Mouse (Mus musculus): ENCODE data around the gene Srr. TPM values are rescaled to one million over a fixed set of nuclear protein-coding genes. Genes with fewer than 3 reads are reported as not detected.

Gene Srr
- polyA plus RNA-seq, 2 experiments = 1.9 to 4.6 TPM

- H3K4me3 ChIP-seq (ENCODE audit: insufficient read depth in 1 of 2, low read depth in 2 of 2, low read length in 2 of 2) = no peak overlapping the region
- no peaks in the 10 kb centered on the region for H3K27me3 ChIP-seq (ENCODE audit: control insufficient read depth, insufficient read depth, low read length)
- peaks cover 0 to 10% of the 10 kb centered on the region in 2 experiments; a peak in 2 of 4 replicates for H3K4me1 ChIP-seq (replicated peaks; ENCODE audit: control insufficient read depth in 2 of 2, insufficient read depth in 2 of 2, low read length in 1 of 2)
- H3K4me2 ChIP-seq (ENCODE audit: low read depth) = no peak overlapping the region
- DNase-seq (ENCODE audit: low read depth in 3 of 3, low spot score in 3 of 3) (no peak), ATAC-seq (ENCODE audit: insufficient read depth) (no peak)
- H3K9ac ChIP-seq (replicated peaks) = no peak overlapping the region
- no peak overlapping the region for H3K27ac ChIP-seq
- H3K36me3 ChIP-seq (replicated peaks; ENCODE audit: control insufficient read depth, insufficient read depth, low read depth) = no peaks in the 10 kb centered on the region
- H3K9me3 ChIP-seq (ENCODE audit: control insufficient read depth, low read length) = no peaks in the 10 kb centered on the region
- TF ChIP-seq CTCF (IDR thresholded peaks at IDR 0.05; ENCODE audit: low read depth) (no peak), EP300 (IDR thresholded peaks at IDR 0.05; ENCODE audit: low read depth) (no peak)
Observed at GRCm38 (mm10) chr11:74956006-74956405, 30.3 kb upstream of the Srr start.

DNA sequence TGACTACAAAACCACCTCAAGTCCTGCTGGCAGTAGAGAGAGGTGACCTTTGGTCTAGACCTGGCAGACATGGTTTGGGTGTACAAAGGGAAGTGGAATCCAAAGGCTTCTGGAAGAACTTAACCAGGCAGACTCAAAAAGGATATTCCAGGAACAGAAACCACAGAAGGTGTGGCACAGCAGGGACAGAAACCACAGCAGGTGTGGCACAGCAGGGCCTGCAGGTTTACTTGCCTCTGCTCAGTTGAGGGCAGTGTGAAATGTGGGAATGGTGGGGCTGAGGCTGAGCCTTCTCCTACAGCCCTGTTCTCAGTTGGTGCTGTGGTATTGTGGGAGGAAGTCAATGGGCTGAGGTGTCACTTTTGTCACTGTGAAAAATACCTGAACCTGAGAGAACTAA is 29.2 kb upstream of the Srr start:
- Histone ChIP-seq H3K4me3 (ENCODE audit: insufficient read depth in 1 of 2, low read depth in 2 of 2, low read length in 2 of 2) (no peak overlapping the region), H3K4me1 (replicated peaks; ENCODE audit: control insufficient read depth in 2 of 2, insufficient read depth in 2 of 2, low read length in 1 of 2) (peaks cover 0 to 9% of the 10 kb centered on the region in 2 experiments; a peak in 2 of 4 replicates), H3K9ac (replicated peaks) (no peak overlapping the region), H3K9me3 (ENCODE audit: control insufficient read depth, low read length) (no peaks in the 10 kb centered on the region), H3K4me2 (ENCODE audit: low read depth) (no peak overlapping the region), H3K36me3 (replicated peaks; ENCODE audit: control insufficient read depth, insufficient read depth, low read depth) (no peaks in the 10 kb centered on the region; the same call in 1 of the 2 replicates), H3K27me3 (ENCODE audit: control insufficient read depth, insufficient read depth, low read length) (no peaks in the 10 kb centered on the region), H3K27ac (no peak overlapping the region)
- no peak for TF ChIP-seq EP300 (IDR thresholded peaks at IDR 0.05; ENCODE audit: low read depth)
- ATAC-seq (ENCODE audit: insufficient read depth) = no peak
- no peak for DNase-seq (ENCODE audit: low read depth in 3 of 3, low spot score in 3 of 3)

DNA sequence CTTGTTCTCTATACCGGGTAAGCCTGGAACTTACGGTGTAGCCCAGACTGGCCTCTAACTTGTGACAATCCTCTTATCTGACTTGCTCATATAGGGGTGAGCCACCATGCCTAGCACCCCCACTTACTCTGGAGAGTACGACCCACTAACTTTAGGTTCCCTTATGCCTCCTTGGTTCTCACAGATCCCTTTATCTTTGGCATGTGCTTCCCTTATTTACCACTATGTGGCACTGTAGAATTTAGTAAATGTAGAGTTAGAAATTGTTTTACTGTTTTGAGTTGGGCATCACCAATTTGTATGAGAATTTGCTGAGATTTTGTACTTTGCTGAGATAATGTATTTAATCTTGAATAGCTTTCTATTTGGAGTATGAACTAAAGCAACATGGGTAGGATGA is 20.6 kb upstream of the Srr start:
- Histone ChIP-seq H3K4me2 (ENCODE audit: low read depth) (no peak overlapping the region), H3K36me3 (replicated peaks; ENCODE audit: control insufficient read depth, insufficient read depth, low read depth) (peaks cover 11% of the 10 kb centered on the region), H3K27ac (no peak overlapping the region), H3K9me3 (ENCODE audit: control insufficient read depth, low read length) (no peaks in the 10 kb centered on the region), H3K4me3 (ENCODE audit: insufficient read depth in 1 of 2, low read depth in 2 of 2, low read length in 2 of 2) (no peak overlapping the region), H3K4me1 (replicated peaks; ENCODE audit: control insufficient read depth in 2 of 2, insufficient read depth in 2 of 2, low read length in 1 of 2) (no peaks in the 10 kb centered on the region), H3K9ac (replicated peaks) (no peak overlapping the region), H3K27me3 (ENCODE audit: control insufficient read depth, insufficient read depth, low read length) (no peaks in the 10 kb centered on the region)
- TF ChIP-seq EP300 (IDR thresholded peaks at IDR 0.05; ENCODE audit: low read depth) (no peak), CTCF (IDR thresholded peaks at IDR 0.05; ENCODE audit: low read depth) (peak; percentile 54)
- ATAC-seq (ENCODE audit: insufficient read depth) = no peak
- WGBS (ENCODE audit: insufficient replicate concordance) = 72% methylated on average over 3 of the region's 3 CpGs
- peak in 1 of 3 experiments; percentile 35 for DNase-seq (ENCODE audit: low read depth in 3 of 3, low spot score in 3 of 3)

DNA sequence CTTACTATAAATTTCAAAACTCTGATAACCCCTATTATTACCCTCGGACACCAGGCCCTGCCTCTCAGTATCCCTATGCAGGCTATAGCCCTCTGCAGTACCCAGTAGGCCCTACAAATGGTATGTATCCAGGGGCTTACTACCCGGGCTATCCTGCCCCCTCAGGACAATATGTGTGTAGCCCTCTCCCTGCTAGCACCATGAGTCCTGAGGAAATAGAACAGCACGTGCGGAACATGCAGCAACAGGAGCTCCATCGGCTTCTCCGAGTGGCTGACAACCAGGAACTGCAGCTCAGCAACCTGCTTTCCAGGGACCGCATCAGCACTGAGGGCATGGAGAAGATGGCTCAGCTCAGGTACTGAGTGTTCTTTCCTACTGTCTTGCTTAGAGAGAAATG is 4.6 kb upstream of the Srr start:
- 84% methylated on average over 7 of the region's 7 CpGs for WGBS (ENCODE audit: insufficient replicate concordance)

DNA sequence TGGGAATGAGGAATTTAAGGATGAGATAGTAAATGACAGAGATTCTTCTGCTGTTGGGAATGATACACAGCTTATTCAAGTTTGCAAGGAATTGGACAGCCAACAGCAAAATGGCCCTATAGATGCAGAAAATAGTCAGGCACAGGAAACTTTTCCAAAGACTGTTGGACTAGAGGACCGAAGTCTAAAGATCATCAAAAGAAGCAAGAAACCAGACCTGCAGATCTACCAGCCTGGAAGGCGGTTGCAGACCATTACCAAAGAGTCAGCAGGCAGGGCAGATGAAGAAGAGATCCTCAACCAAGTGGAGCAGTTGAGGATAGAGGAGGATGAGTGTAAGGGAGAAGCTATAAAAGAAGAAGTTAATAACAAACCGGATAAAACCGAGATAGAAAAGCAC is 3.4 kb upstream of the Srr start:
- TF ChIP-seq EP300 (IDR thresholded peaks at IDR 0.05; ENCODE audit: low read depth) = no peak
- no peak for TF ChIP-seq CTCF (IDR thresholded peaks at IDR 0.05; ENCODE audit: low read depth)
- H3K9ac ChIP-seq (replicated peaks) = no peak overlapping the region
- WGBS (ENCODE audit: insufficient replicate concordance) = 78% methylated on average over 4 of the region's 4 CpGs
- H3K4me1 ChIP-seq (replicated peaks; ENCODE audit: control insufficient read depth in 2 of 2, insufficient read depth in 2 of 2, low read length in 1 of 2) = peaks cover 5 to 14% of the 10 kb centered on the region in 2 experiments
- no peak overlapping the region for H3K4me2 ChIP-seq (ENCODE audit: low read depth)
- H3K9me3 ChIP-seq (ENCODE audit: control insufficient read depth, low read length) = no peaks in the 10 kb centered on the region
- peaks cover 4% of the 10 kb centered on the region for H3K36me3 ChIP-seq (replicated peaks; ENCODE audit: control insufficient read depth, insufficient read depth, low read depth)
- no peaks in the 10 kb centered on the region for H3K27me3 ChIP-seq (ENCODE audit: control insufficient read depth, insufficient read depth, low read length)
- H3K27ac ChIP-seq = no peak overlapping the region
- DNase-seq (ENCODE audit: low read depth in 3 of 3, low spot score in 3 of 3) (no peak), ATAC-seq (ENCODE audit: insufficient read depth) (no peak)
- no peak overlapping the region for H3K4me3 ChIP-seq (ENCODE audit: insufficient read depth in 1 of 2, low read depth in 2 of 2, low read length in 2 of 2)

More for the DNA sequence above, 4.6 kb upstream of the Srr start:
- Histone ChIP-seq H3K4me2 (ENCODE audit: low read depth) (no peak overlapping the region), H3K9ac (replicated peaks) (no peak overlapping the region), H3K36me3 (replicated peaks; ENCODE audit: control insufficient read depth, insufficient read depth, low read depth) (peaks cover 8% of the 10 kb centered on the region), H3K27me3 (ENCODE audit: control insufficient read depth, insufficient read depth, low read length) (no peaks in the 10 kb centered on the region), H3K4me1 (replicated peaks; ENCODE audit: control insufficient read depth in 2 of 2, insufficient read depth in 2 of 2, low read length in 1 of 2) (peaks cover 5 to 7% of the 10 kb centered on the region in 2 experiments), H3K27ac (no peak overlapping the region), H3K4me3 (ENCODE audit: insufficient read depth in 1 of 2, low read depth in 2 of 2, low read length in 2 of 2) (no peak overlapping the region), H3K9me3 (ENCODE audit: control insufficient read depth, low read length) (no peaks in the 10 kb centered on the region)
- no peak for ATAC-seq (ENCODE audit: insufficient read depth)
- no peak for DNase-seq (ENCODE audit: low read depth in 3 of 3, low spot score in 3 of 3)
- TF ChIP-seq CTCF (IDR thresholded peaks at IDR 0.05; ENCODE audit: low read depth) = no peak
- TF ChIP-seq EP300 (IDR thresholded peaks at IDR 0.05; ENCODE audit: low read depth) = no peak

Data from liver, embryonic 14.5 days (tissue).